Mouse (Mus musculus) kidney, postnatal 14 days (tissue): Measurements from ENCODE around the gene Nr4a2.

Experiments
- DNase-seq: peaks from one replicate; pipeline ENCODE4 v3.0.0; 2022; ENCODE audit warnings: mixed read lengths

Gene Nr4a2

GRCm38 (mm10) chr2:57123991-57124840 lies at the start of gene Nr4a2:
Nr4a2 (minus strand) TSS chr2:57124003.
- peak; percentile 91 for DNase-seq

GRCm38 (mm10) chr2:57165416-57165815 lies 41.6 kb upstream of the Nr4a2 start:
- no peak for DNase-seq

DNA sequence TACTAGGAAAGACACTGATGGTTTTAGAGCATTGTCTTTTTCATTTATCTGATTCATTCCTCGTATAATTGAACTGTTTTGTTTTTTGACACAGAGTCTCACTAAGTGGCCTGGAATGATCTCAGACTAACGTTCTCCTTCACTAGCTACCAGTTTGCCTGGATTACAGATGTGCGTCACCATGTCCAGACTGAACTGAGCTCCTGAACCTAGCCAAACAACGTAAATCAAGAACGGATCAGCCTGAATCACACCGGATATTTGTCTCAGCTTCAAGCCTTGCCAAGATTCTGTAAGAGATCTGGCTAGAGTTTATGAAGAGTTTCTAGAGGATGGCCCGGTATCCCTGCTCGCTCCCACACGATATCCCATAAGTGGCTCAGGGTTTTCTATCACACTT lies 33.0 kb upstream of the Nr4a2 start:
- no peak for DNase-seq

DNA sequence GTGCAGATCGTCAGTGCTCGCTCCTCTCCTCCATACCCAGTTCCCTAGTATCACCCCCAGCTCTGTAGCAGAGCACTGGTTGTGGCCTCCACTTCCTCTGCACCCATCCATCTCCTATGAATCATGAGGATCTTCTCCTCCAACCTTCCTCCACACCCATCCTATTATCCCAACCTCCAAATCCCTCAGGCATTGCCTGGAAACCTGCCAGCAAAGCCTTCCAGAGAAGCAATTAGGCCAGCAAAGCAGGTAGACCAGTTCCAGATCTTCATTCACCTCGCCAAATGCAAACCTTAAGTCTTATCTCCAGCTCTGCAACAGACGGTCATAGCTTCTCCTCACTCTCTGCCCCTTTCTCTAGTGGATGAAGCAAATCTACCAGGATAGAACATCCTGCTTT lies 26.0 kb upstream of the Nr4a2 start:
- no peak for DNase-seq

DNA sequence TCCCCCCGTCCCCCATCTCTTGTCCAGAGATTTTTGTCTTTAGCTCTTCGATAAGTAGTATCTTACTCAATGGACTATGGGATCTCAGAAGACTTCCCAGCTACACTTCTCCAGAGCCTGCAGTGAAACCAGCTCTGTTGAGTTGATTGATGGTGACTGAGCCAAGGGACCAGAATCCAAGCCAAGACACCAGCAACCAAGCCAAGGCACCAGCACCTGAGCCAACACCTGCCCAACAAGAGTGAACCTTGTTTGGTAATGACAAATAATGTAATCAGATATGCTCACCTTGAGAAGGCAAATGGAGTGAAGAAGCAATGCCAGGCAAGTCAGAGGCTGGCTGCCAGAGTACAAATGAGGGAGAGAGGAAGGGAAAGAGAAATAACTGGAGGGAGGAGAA lies 24.4 kb upstream of the Nr4a2 start:
- no peak for DNase-seq

GRCm38 (mm10) chr2:57145646-57146421 lies 22.0 kb upstream of the Nr4a2 start:
- no peak for DNase-seq

DNA sequence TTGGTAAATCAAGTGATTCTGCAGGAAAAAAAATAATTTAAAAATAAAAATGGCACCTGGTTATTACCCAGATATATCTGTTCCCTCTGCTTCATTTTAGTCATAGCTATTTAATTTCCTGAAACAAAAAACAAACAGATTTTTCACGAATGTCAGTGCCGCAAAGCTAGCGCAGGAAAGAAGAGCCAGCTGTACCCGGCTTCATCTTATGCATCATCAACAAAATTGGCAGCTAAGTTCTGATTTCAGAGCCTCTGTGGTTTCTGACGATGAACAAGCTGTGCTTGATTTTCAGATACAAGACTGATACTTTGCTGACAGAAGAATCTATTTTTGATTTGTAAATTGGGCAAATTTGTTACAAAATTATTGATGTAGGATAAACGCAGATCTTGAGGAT lies 14.8 kb upstream of the Nr4a2 start:
- DNase-seq: no peak

GRCm38 (mm10) chr2:57127461-57127860 lies 3.7 kb upstream of the Nr4a2 start:
- no peak for DNase-seq

- DNase-seq: no peak
Measured at GRCm38 (mm10) chr2:57125891-57126290, 2.1 kb upstream of the Nr4a2 start.

DNA sequence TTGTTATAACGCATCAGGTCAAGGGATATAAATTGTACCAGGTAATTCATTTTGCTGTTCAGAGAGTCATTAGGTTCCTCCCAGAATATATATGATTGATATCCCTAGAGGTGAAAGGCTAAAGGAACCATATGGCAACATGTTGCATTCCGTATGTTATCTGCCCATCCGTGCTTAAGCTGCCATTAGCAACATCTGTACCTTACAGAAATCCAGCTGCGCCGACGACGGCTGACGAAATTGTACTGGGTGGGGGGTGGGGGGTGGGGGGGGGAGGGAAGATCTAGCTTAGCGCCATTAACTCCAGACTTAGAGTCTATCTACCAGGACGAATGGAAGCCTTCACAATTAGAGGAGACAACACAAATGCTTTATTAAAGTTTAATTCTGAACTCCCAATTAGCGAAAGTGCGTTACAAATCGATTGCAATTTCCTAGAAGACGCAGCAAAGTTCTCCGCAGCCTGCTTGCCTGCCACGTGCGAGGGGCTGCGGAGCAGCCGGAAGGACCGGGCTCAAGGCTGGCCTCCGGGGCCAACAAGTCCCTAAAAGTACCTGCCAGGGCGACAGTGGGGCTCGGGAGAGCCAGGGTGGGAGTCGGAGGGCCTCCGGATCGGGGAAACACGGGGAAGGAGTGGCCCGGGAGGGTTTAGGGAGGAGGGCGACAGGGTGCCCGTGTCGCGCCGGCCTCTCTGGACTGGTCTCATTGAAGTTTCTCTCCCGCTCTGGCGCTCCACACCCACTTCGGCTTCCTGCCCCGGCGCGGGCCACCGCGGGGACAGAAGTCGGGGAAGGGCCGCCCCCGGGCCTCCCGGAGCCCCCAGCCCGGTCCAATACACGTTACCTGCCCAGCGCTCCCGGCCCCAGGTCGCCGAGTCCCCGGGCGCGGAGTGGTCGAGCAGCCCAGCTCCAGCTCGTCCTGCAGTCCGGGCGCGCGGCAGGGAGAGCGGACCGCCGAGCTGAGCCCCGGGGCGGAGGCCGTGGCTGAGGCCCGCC lies 520 bp downstream of the Nr4a2 start:
- DNase-seq: peak; percentile 64

DNA sequence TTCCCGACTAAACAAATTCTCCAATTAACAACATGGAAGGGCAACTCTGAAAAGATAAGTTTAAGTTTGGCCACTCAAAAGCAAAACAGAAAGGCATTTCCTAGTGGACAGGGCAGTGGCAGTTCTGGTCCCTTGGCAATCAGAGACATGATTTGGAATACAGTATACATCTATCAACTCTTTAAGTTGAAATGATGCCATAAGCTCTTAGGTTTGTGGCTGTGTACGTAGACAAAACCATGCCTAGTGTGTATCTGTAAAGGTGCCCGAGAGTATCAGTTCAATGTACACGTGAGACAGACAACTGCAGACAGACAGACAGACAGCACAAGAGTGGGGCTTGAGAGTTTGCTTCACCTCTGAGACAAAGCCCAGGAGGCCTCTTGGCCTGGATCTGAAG lies 2.7 kb downstream of the Nr4a2 start:
- DNase-seq: no peak

GRCm38 (mm10) chr2:57117201-57117951 lies 6.4 kb downstream of the Nr4a2 start:
- DNase-seq: peak; percentile 81

DNA sequence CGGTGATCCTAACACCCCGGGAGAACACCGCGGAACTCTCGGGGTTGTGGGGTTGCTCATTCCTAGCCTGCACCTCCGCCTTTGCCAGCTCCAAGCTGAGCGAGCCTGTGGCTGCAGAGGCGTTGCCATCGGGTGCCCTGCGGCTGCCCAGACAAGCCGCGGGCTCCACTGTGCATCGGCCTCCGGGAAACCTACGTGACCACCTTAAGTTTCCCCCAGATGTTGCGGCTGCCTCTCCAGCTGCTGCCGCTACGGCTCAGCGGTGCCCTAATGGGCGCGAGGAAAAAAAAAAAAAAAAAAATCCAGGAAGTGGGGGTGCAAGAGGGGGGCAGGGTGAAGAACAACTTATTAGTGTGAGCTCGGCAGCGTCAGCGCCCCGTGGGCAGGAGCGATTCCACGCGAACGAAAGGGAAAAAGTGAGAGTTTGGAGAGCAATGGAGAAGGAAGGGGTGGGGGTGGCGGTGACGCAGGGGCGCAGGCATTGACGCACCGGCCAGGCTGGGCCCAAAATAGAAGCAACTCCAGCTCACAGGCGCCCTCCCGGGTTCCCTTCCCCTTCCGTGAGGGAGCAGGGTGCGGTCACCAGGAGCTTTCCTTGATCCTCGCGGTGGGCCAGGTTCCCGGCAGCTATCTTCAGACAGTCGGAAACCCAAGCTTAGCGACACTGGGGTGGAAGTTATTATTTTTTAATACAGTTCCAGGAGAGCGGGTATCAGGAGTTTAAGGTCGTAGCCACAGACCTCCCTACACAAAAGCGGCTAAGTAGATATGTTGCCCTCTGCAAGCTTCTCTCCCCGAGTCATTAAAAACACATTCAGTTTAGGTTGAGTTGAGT lies 7.2 kb downstream of the Nr4a2 start:
- peak; percentile 86 for DNase-seq

- DNase-seq: peak; percentile 47
Measured at GRCm38 (mm10) chr2:57115864-57116365, 7.9 kb downstream of the Nr4a2 start.

DNA sequence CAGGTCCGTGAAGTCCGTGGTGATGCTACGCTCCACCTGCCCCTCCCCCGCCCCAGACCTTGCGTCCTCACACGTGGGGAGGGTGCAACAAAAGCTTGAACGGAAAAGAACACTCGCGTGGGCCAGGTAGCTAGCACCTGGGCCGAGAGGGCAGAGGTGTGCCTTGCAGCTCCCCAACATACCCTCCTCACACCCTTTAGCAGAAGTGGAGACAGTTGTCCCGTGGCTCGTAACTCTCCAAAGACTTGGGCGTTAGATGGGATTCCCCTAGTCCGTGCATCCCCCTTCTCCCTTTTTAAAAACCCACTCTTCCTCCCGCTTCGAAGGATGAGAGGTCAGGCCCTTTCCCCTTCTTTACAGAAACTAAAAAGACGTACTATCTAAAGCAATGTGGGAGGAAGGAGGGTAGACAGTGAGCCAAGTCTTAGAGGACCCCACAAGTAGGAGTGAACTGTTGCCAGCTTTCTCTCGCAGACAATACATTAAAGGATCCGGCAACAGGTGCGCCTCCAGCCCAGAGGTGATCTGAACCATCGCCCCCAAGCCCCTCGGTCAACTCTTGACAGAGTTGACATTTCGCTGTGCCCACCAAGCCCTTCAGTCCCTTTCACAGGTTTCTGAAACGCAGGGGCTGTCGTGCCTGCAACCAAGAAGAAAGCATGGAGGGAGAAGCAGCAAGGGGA lies 8.5 kb downstream of the Nr4a2 start:
- no peak for DNase-seq

DNA sequence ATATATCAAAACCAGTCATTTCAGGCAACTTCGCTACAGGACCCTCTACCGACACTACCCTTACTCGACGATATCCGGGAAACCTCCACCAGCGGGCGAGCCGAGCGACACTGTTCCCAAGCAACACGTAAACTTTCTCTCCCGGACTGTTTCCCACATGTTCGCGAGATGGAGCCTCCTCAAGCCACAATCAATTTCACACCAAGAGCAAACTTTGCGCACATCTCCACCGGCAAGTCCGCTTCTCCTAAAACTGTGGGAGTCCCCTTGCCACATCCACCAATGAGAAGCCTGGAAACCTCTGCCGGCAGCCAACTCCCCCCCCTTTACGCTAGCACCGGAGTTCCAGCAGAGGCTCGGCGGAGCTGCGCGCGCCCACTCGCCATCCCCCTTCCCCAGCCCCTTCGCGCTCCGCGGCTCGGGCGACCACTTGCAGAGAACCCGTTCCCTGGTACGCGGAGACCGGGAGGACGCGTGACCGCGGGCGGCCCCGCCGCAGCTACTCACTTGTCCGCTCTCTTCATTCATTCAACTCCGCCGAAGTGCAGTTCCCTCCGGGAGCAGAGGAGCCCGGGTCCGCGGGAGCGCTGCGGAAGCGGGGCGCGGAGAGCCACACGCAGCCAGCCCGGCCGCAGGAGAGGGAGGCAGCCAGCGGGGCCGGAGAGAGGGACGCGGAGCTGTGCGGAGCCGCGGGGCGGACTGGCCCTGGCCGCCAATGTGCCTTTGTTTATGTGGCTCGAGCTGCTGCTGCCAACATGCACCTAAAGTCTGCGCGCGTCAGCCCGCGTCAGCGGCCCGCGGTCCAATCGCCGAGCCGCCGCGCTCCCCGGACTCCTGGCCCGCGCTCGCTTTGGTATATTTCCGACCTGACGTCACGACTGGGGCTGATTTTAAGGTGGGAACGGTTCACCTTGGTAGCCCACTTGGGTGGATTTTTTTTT lies 9.3 kb downstream of the Nr4a2 start:
- DNase-seq: peak; percentile 88

DNA sequence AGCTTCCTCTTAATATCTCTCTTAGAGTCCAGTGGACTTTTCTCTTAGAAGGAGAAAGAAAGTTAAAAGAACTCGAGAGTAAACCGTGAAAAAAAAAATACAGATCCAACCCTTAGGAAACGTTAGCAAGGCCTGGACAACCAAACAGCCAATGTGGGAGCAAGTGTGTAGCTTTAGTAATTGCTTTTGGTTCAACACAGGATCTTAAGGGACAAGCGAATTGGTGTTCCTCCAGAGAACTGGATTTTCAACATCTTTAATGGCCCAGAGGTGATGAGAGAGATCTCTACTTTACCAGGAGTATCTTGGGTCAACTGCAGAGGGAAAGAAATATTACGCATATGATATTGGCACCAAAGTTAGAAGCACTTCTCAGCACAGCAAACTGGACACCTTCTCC lies 10.4 kb downstream of the Nr4a2 start:
- no peak for DNase-seq

DNA sequence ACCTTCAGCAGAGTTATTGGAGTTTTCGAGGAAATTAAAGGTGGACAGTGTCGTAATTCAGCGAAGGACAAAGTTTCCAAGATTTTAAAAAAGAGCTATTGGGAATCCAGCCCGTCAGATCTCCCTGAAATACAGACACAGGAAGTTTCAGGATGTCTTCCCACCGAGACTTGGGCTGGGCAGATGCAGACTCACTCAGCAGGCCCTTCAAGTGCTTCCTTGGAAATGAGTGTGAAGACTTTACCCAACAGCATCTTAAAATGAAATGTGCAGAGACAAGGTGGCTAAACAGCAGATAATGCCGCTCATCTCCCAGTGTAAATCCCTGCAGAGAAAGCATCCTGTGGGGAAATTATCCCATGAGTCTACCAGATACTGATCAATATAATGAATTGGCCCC lies 10.9 kb downstream of the Nr4a2 start:
- DNase-seq: no peak
